Mouse (Mus musculus) B cell, adult 67 days (primary cell): Measurements from ENCODE around the gene Alkbh1. TPM values are rescaled to one million over a fixed set of nuclear protein-coding genes. Genes with fewer than 3 reads are reported as not detected.

Source experiments
- total RNA-seq, 2 experiments: library from RNA; stranded (reverse); gene quantifications; 4 replicates each; pipeline ENCODE4 v1.2.4; 2023

Gene Alkbh1
- 100 to 1,000 TPM in 1 of 2 experiments, 10 to 100 TPM in 1; 81.2 to 104 TPM for total RNA-seq

DNA sequence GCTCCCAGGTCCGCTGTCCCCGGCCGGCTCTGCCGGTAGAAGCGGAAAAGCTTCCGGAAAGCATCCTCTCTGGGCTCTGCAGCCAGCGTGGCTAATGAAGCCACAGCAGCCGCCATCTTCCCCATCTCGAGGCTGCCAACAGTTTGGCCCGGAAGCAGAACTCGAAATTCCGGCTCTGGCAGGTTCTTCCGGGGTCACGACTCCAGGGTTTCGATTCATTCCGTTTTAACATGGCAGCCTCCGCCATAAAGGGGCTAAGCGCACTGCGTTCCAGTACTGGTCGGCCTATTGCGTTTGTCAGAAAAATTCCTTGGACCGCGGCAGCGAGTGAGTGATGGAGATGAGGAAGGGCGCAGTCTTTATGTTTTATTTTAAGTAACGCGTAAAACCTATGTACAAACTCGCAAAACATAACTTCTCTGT lies at the start of gene Alkbh1, which contains the start of gene Slirp:
TSS of gene Alkbh1 (minus strand) at position 318 of the 423 bp plus-strand sequence.
TSS of gene Slirp (plus strand) at position 197 of the 423 bp plus-strand sequence.

DNA sequence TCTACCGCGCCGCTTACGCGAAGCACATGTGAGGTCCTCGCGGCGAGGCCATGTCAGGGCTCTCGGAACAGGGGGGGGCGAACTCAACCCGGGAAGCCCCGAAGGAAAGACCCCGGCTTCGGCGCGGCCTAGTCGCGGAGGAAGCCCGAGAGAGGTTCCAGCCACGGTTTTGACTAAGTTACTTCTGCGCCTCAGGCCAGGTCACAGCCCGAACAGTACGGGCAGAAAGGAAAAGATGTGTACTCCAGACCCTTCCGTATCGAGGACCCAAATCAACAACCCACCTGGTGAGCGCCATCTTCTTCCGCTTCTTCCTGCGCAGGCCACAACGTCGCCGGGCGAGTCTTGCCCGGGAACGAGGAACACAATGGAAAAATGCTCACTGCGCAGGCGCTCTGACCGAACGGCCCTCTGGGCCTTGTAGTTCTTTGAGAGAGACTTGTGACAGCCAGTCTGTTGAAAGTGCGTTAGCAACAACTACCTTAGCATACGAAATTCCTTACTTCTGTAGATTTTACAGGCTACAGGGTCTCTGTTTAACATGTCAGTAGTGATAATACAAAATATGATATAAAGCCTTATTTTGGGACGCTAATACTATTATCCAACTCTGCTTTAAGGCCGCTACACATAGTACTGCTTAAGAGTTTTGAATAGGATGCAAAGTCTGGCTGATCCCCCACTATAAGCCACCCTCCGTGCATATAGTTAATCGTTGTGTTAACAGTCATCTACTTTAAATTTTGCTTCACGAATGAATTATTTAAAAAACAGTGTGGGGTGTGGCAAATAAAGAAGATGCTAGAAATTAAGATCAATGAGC lies 28.4 kb upstream of the Alkbh1 start, which contains the start of gene Snw1:
TSS of gene Snw1 (minus strand) at position 311 of the 823 bp plus-strand sequence.

DNA sequence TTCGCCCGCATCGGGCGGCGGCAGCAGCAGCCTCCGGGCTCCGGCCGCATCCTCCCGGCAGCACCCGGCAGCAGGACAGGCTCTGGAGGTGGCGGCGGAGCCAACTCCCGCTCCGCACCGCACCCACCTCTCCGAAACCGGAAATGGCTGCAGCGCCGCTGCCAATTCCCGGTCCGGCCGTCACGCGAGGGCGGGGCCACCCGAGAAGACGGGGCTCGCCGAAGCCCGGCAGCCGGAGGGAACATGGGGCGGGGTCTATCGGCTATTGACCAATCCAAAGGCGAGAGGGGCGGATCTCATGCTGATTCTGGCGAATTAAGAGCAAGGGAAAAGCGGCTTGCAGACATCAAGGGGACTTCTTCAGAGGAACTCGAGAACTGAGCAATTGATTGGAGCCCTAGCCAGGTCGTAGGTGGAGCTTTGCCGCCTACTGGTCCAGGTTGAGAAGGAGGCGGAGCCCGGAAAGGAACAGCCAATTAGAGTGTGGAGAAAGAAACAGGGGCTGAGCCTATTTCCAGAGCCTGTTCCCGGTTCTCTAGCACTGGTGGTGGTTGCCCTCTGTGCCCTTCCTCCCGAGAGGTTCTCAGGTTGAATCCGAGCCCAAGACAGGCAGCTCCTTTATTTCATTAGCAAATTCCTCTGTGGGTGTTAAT lies 55.6 kb downstream of the Alkbh1 start, which contains the start of gene Sptlc2:
TSS of gene Sptlc2 (minus strand) at position 234 of the 653 bp plus-strand sequence.

Other genes starting within 250 kb of the Alkbh1 start
- 1 to 10 TPM; 1.3 to 2.2 TPM for gene Samd15, start 244.3 kb downstream of the Alkbh1 start, total RNA-seq
- gene Tmed8, start 243.6 kb downstream of the Alkbh1 start, total RNA-seq, result 10 to 100 TPM; 41.6 to 43.2 TPM
- gene Noxred1, start 205.3 kb downstream of the Alkbh1 start, total RNA-seq, result 10 to 100 TPM in 1 of 2 experiments, 1 to 10 TPM in 1; 9.0 to 12.5 TPM
- gene Vipas39, start 177.8 kb downstream of the Alkbh1 start, total RNA-seq, result 10 to 100 TPM; 42.7 to 43.9 TPM
- gene Ahsa1, start 177.5 kb downstream of the Alkbh1 start, total RNA-seq, result 100 to 1,000 TPM; 100 to 141 TPM
- not detected for gene Ism2, start 144.3 kb downstream of the Alkbh1 start, total RNA-seq
- 10 to 100 TPM; 85.3 to 95.0 TPM for gene Sptlc2, start 55.7 kb downstream of the Alkbh1 start, total RNA-seq
- gene Slirp, start 121 bp downstream of the Alkbh1 start, total RNA-seq, result 10 to 100 TPM; 42.5 to 54.8 TPM
- 10 to 100 TPM; 91.0 to 94.3 TPM for gene Snw1, start 28.3 kb upstream of the Alkbh1 start, total RNA-seq
- not detected for gene Gm5788, start 50.7 kb upstream of the Alkbh1 start, total RNA-seq
- not detected for gene Gm8300, start 70.3 kb upstream of the Alkbh1 start, total RNA-seq
- not detected for gene Oog1, start 158.7 kb upstream of the Alkbh1 start, total RNA-seq
- not detected for gene Gm4027, start 174.9 kb upstream of the Alkbh1 start, total RNA-seq
- gene Gm16381, start 200.6 kb upstream of the Alkbh1 start, total RNA-seq, result not detected